Mouse (Mus musculus): ENCODE results near the gene Coa4. TPM values are rescaled to one million over a fixed set of nuclear protein-coding genes. Genes with fewer than 3 reads are reported as not detected.
"Not testable (repeated sequence)": the region's sequence is repeated elsewhere in the genome, so short reads cannot be mapped to it uniquely, and the experiment has no call there.

Coa4 gene
- total RNA-seq, 1 experiment from 2014 or later = 7.8 TPM

DNA sequence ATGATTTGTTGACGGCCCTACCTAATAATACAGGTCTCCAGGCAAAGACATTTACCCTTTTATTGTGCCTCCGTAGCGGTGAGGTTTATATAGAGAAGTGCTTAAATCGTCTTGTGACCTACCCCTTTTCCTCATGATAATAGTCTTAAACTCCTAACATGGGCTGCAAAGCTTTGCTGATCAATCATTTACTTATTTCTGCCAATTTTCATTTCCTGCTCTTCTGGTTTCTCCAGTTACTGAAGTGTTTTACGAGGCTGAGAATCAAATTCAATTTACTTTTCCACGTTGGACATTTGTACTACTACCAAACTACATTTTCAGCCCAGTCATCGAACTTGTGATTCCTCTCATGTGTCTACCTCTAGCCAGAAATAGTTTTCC, 640 bp downstream of the Coa4 start:
- no peak for ATAC-seq (replicated peaks in 1 of 2; ENCODE audit: insufficient read depth in 1 of 2, low FRiP score in 2 of 2, low TSS enrichment in 1 of 2, low read depth in 1 of 2, poor library complexity in 2 of 2, severe bottlenecking in 2 of 2)

DNA sequence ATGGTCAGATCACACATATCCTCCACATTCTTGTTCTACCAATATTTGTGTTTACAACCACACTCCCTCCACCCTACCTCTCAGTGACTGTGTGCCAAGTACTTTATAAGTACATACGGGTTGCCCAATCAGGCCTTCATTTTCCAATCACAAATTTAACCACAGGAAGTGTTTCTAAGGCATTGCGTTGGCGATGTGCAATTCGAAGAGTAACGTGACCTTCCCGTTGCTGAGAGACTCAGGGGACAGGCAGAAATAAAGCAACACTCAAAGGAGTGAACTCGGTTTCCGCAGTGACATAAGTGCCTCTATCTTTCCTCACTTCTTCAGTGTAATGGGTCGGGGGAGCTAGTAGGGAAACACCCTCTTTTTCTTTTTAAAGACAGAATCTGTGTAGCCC, 2.6 kb downstream of the Coa4 start:
- peak; percentile 25 to 40; a peak in 1 of 4 replicates for ATAC-seq (replicated peaks in 1 of 2; ENCODE audit: insufficient read depth in 1 of 2, low FRiP score in 2 of 2, low TSS enrichment in 1 of 2, low read depth in 1 of 2, poor library complexity in 2 of 2, severe bottlenecking in 2 of 2)

DNA sequence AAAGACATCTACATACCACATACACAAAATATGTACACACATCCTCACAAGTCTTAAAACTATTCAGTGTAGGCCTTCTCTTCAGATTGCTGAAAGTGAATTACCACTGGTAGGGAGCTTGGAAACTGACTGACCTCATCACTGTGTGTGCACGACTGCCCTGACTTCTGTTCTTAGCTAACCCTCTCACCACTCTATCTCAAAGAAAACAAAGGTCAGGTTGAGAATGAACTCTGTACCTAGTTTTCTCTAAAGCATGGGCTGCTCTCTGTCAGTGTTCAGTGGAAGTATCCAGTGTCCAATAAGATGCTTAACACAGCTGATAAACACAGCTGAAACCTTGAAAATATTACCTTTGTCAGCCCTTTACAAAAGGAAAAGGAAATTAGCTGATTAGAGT, 7.6 kb downstream of the Coa4 start:
- ATAC-seq (replicated peaks in 1 of 2; ENCODE audit: insufficient read depth in 1 of 2, low FRiP score in 2 of 2, low TSS enrichment in 1 of 2, low read depth in 1 of 2, poor library complexity in 2 of 2, severe bottlenecking in 2 of 2) = no peak

DNA sequence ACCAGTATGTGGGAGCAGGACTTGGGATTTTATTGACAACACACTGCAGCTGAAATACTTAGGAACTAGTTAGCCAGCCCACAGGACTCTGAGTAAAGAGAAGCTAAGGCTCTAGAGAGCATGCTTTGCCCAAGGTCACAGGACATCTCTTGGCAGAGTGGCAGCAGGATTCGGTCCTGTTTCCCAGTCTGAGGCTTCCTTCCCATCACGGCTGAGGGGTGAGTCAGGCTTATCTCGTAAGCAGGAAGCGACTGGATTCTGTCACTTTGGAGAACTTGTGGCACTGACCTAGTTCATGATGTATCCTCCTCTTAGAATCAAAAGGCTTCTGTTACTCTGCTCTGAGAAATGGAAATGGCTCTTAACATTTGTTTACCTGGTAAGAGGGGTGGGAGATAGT, 10.8 kb downstream of the Coa4 start:
- no peak for ATAC-seq (replicated peaks in 1 of 2; ENCODE audit: insufficient read depth in 1 of 2, low FRiP score in 2 of 2, low TSS enrichment in 1 of 2, low read depth in 1 of 2, poor library complexity in 2 of 2, severe bottlenecking in 2 of 2)

DNA sequence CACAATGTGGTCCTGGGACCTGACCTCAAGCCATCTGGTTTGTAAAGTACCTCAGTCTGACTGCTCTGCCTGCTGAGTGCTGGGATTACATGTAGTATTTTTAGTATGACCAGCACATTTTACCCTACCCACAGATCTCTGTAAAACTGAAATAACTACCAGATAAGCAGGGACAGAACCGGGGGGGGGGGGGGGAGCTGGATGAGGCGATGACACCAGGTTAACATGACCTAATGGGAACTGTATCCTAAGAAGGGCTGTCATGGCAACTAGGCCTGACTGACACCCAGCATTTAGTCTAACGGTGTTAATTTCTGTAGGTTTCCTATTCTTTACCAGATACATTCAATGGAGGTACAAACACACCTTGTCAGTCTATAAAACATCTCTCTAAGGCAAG, 12.9 kb downstream of the Coa4 start:
- ATAC-seq (replicated peaks in 1 of 2; ENCODE audit: insufficient read depth in 1 of 2, low FRiP score in 2 of 2, low TSS enrichment in 1 of 2, low read depth in 1 of 2, poor library complexity in 2 of 2, severe bottlenecking in 2 of 2) = no peak

DNA sequence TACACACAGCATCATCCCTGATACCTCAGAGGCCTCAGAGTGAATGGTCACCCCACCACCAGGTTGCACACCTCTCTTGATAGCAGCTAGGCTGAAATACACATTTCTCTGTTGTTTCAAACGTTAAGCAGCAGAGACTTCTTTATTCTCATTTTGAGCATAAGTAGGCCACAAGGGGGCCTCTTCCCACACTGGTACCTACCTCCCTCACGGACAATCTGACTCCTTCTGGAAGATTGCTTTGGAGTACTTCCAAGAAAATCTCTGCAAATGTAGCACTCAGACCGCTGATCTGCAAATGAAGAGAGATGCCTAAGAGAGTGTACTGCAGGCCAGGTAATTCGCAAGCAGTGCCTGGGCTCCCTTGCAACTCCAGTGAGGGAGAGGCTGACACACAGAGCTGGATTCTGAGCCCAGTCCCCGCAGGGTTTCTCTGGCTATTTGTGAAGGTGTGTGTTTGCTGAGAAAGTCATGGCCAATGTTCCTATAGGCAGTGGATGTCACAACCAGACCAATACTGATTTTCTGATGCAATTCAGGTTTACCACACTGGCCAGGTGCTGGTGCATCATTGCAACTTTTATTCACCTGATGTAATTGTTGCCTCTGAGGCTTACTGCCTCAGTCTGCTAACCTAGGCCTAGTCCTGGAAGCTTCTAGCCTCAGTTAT, 13.6 kb downstream of the Coa4 start:
- no peak; a peak in 1 of 4 replicates for ATAC-seq (replicated peaks in 1 of 2; ENCODE audit: insufficient read depth in 1 of 2, low FRiP score in 2 of 2, low TSS enrichment in 1 of 2, low read depth in 1 of 2, poor library complexity in 2 of 2, severe bottlenecking in 2 of 2)

DNA sequence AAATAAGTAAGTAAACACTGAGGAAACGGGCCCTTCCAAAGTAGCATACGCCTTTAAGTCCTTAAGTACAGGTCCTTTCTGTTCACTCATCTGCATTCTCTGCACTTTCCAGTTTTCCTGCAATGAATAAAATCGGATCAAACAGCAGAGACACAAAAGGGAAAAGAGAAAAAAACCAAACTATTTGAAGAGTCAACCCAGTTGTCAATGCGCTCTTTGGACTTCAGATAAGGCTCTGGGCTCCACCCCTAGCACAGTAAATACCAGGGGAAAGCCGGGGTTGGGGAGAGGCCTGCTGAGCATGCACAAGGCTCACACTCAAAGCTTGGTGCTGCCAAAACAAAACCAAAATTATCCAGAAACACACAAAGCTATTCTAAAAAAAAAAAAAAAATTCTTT, 18.1 kb downstream of the Coa4 start:
- no peak for ATAC-seq (replicated peaks in 1 of 2; ENCODE audit: insufficient read depth in 1 of 2, low FRiP score in 2 of 2, low TSS enrichment in 1 of 2, low read depth in 1 of 2, poor library complexity in 2 of 2, severe bottlenecking in 2 of 2)

DNA sequence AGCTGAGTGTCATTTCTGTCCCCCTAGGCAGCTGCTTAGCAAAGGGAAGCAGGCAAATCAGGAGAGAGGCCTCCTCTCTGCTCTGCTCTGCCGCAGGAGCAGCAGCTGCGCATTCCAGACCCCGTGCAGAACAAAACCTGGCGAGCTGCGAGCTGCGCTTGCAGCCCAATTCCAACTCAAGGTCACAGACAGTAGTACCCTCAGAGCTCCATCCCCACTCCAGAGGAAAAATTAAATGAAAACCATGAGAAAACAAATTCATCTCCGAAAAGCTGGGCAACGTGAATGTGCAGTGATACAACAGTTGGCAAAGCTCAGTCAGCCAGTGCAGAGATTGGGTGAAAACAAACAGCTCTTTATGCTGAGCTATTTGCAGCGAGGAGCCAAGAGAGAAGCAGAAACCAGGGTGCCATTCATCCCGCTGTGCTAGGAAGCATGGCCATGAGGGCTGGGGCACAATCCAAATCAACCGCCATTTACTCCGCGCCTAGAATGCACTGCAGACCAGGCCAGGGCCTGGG, 18.6 kb downstream of the Coa4 start:
- no peak for ATAC-seq (replicated peaks in 1 of 2; ENCODE audit: insufficient read depth in 1 of 2, low FRiP score in 2 of 2, low TSS enrichment in 1 of 2, low read depth in 1 of 2, poor library complexity in 2 of 2, severe bottlenecking in 2 of 2)

DNA sequence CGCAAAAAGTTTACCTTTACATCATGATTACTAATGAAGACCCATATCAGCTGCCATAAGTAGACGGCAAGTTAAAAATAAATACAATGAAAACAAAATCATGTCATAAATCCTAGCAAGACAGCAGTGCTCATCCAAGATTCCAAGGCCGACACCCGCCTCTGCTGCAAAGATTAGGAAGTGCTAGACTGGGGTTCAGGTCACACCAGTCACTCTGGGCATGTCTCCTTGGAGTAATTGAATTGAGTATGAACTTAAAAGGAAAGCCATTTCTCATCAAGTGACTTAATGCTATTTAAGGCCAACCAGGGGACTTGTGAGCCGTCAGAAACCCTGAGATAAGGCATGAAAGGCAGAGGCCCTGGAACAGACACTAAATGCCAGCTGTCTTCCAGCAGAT, 20.4 kb downstream of the Coa4 start:
- ATAC-seq (replicated peaks in 1 of 2; ENCODE audit: insufficient read depth in 1 of 2, low FRiP score in 2 of 2, low TSS enrichment in 1 of 2, low read depth in 1 of 2, poor library complexity in 2 of 2, severe bottlenecking in 2 of 2) = no peak

DNA sequence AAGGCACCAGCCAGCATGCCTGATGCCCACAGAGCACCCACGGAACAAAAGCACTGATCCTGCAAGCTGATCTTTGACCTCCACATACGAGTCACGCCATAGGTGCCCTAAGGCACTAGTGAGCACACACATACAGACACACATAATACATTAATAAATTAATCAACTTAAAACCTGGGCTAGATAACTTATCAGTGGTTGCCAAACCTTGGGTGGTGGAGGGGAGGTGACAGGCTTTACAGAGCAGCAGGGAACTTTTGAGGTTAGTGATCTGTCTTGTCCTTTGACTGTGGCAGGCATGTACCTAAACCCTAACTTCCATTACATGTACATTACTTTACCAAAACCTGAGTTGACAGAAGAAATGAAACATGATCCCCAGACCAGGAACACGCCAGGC, 22.5 kb downstream of the Coa4 start:
- no peak for ATAC-seq (replicated peaks in 1 of 2; ENCODE audit: insufficient read depth in 1 of 2, low FRiP score in 2 of 2, low TSS enrichment in 1 of 2, low read depth in 1 of 2, poor library complexity in 2 of 2, severe bottlenecking in 2 of 2)

DNA sequence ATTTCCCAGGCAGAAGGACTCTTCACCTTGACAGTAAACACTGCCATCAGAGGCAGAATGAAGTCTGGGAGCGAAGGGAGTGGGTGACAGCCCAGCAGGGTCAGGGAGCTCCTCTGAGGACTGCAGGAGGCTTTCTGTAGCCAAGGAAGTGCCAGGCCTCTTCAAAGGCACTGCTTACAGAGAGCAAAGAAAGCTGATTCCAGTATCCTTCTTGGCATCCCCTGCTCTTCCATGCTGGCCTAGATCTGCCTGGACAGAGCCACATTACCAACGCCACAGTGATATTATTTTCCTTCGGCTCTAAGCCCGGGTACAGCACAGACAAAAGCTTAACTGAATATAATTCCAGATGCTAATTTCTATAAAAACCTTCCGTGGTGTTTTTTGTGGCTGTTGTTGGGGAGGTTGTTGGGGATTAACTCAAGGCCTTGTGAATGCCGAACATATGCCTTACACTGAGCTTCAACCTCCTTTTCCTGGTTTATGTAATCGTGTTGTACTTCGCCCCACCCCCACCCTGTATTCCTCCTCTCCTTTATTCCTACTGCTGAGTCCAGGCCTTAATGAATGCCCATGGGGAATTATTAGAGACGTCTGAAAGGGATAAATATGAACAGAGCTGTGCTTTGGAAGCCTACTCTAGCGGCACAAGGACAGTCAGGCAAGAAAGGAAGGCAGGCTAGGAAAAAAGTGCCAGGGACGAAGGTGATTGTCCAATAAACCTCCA, 25.2 kb downstream of the Coa4 start:
- ATAC-seq (replicated peaks in 1 of 2; ENCODE audit: insufficient read depth in 1 of 2, low FRiP score in 2 of 2, low TSS enrichment in 1 of 2, low read depth in 1 of 2, poor library complexity in 2 of 2, severe bottlenecking in 2 of 2) = no peak

DNA sequence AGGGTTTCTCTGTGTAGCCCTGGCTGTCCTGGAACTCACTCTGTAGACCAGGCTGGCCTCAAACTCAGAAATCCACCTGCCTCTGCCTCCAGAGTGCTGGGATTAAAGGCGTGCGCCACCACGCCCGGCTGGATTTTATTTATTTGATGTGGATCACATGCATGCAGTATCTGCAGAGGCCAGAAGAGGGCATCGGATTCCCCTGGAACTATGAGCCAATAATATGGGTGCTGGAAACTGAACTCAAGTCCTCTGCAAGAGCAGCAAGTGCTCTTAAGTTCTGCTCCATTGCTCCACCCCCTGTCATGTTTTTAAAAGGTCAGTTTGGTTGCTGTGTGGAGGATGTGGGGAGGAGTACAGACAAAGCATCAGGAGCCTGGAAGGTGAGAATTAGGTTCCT, 30.4 kb downstream of the Coa4 start:
- ATAC-seq (replicated peaks in 1 of 2; ENCODE audit: insufficient read depth in 1 of 2, low FRiP score in 2 of 2, low TSS enrichment in 1 of 2, low read depth in 1 of 2, poor library complexity in 2 of 2, severe bottlenecking in 2 of 2) = not testable (repeated sequence)

DNA sequence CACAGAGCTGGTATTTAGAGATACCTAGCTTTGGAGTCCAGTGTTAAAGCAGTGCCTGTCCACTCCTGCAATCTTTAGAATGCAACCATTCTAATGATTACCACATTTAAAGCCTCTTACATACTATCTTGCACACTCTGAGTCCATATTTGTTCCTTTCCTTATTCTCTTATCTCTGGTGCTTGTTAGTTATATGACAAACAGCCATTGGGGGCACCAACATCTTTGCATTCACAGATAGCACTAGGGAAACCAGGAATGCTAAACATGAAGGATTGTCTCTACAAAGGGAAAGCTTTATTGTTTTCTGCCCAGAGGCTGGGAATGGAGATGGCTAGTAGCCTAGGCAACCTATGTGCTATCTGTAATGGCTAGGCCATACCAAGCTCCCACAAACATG, 33.0 kb downstream of the Coa4 start:
- no peak for ATAC-seq (replicated peaks in 1 of 2; ENCODE audit: insufficient read depth in 1 of 2, low FRiP score in 2 of 2, low TSS enrichment in 1 of 2, low read depth in 1 of 2, poor library complexity in 2 of 2, severe bottlenecking in 2 of 2)

DNA sequence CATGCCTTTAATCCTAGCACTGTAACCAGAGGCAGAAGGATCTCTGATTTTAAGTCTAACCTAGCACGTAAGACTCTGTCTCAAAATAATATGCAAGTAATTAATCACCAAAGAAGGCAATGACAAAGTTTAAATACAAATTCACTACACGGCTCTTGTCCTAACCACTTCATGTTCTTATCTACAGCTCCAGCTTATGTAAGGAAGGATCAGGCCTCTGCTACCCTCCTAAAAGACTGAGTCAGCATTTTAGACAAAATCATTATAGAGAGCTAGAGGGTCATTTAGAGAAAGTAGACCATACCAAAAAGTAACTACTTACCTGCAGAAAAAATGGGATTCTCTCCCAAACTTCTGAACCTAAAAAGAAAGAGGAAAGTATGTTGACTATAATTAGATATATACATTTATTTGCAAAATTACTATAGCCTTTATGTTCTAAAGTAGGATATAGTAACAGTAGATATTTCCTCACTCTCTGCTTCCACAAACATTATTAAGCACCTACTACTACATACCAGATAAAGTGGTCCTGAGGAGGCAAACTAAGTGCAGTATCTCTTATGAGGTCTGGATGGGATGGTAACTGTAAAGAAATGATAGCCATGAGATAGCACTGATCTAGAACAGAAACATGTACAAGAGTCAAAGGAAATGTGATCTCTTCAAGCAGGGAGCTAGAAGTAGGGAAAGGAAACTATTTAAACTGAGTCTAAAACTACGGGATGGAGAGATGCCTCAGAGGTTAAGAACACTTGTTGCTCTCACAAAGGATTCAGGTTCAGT, 34.3 kb downstream of the Coa4 start:
- ATAC-seq (replicated peaks in 1 of 2; ENCODE audit: insufficient read depth in 1 of 2, low FRiP score in 2 of 2, low TSS enrichment in 1 of 2, low read depth in 1 of 2, poor library complexity in 2 of 2, severe bottlenecking in 2 of 2) = no peak

DNA sequence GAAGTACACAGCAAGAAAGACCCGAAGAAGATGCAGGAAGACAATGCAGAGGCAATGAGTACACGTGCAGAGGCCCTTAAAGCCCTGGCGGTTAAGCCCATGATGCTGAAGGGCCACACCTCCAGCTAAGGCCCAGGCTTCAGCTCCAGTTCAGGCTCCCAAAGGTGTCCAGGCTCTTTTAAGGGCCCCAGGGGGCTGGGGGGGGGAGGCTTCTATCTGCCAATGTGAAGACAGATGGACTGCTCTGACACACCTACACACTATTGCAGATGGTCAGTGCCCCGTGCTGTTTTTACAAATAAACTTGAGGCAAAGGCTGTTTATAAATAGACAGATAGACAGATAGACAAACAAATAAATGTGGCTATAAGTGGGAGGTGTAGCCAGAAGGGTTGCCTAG, 35.2 kb downstream of the Coa4 start:
- ATAC-seq (replicated peaks in 1 of 2; ENCODE audit: insufficient read depth in 1 of 2, low FRiP score in 2 of 2, low TSS enrichment in 1 of 2, low read depth in 1 of 2, poor library complexity in 2 of 2, severe bottlenecking in 2 of 2) = no peak

DNA sequence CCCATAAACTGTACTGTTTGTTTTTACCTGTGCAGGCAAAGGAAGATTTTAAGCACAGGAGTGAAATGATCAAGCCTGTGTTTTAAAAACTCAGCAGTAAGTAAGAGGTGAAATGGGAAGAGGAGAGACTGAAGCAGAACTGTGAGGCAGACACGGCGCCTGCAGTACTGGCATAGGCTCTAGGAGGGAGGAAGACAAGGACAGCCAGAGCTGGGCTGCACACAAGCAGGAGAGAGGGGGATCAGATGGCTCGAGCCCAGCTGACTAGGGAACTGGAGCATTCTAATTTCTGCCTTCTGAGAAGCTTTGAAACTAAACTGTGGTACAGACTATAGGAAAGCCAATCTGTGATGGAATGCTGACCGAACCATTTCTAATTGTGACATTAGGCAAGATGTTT, 35.8 kb downstream of the Coa4 start:
- ATAC-seq (replicated peaks in 1 of 2; ENCODE audit: insufficient read depth in 1 of 2, low FRiP score in 2 of 2, low TSS enrichment in 1 of 2, low read depth in 1 of 2, poor library complexity in 2 of 2, severe bottlenecking in 2 of 2) = no peak

DNA sequence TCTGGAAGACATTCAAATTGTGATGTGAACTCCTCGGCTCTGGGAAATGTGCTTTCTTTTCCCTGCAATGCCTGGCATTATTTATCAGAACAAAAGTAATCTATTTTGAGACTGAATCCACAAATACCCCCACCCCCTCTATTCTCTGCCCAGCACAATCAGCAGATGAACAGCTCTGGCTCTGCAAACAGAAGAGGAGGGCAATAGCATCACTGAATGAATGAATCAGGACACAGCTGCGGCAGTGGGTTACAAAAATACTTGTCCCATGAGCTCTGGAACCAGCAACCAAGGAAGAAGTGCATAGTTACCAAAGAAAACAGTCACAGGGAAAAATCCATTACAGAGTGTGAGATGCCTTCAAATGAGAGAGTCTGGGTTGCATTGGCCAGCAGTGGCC, 41.9 kb downstream of the Coa4 start:
- ATAC-seq (replicated peaks in 1 of 2; ENCODE audit: insufficient read depth in 1 of 2, low FRiP score in 2 of 2, low TSS enrichment in 1 of 2, low read depth in 1 of 2, poor library complexity in 2 of 2, severe bottlenecking in 2 of 2) = no peak

DNA sequence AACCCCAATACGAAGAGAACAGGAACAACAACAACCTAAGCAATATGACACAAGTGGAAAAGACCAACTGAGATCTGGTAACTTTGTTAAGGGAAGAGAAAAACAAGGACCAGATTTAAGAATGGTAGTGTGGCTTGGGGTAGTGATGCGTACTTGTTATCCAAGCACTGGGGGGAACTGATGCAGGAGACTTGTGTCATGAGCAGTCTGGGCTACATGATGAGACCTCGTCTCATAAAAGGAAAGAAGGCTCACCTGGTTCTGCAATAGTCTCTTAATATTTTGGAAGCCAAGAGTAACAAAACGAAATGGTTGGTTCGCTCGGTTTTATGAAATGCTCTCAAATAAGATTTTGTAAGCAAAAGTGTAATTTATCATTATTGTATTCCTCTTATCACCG, 45.4 kb downstream of the Coa4 start:
- ATAC-seq (replicated peaks in 1 of 2; ENCODE audit: insufficient read depth in 1 of 2, low FRiP score in 2 of 2, low TSS enrichment in 1 of 2, low read depth in 1 of 2, poor library complexity in 2 of 2, severe bottlenecking in 2 of 2) = no peak

Data from hematopoietic stem cell, adult 5-6 weeks (primary cell).